Mouse (Mus musculus) small intestine, adult 2 months (tissue): ENCODE results near the gene Tmeff1.

Experiments
- CTCF ChIP-seq: fragments of 200-500 bp; IDR thresholded peaks from 2 replicates; pipeline ENCODE4 v1.5.1; 2012; ENCODE audit warnings: low read depth, mild to moderate bottlenecking, control low read depth, inconsistent platforms, low read length, moderate library complexity, mixed read lengths; ENCODE audit not compliant: insufficient replicate concordance, insufficient read length; ENCODE audit errors: extremely low read depth
- POLR2A ChIP-seq: fragments of 200-500 bp; IDR thresholded peaks from 2 replicates; pipeline ENCODE4 v1.6.1; 2012; ENCODE audit warnings: low read depth, mild to moderate bottlenecking, control low read depth, inconsistent platforms, low read length, moderate library complexity

GRCm38 (mm10) chr4:48660144-48660543 lies 75.2 kb downstream of the Tmeff1 start:
- TF ChIP-seq CTCF (no peak), POLR2A (no peak)
